Mouse (Mus musculus) adrenal gland, adult 8-10 months (tissue): Measurements from ENCODE around the gene Slc41a2. TPM values are rescaled to one million over a fixed set of nuclear protein-coding genes. Genes with fewer than 3 reads are reported as not detected.
A peak's percentile ranks its signal among the peaks of the same experiment; 100 is the strongest.
"Not testable (repeated sequence)": the region's sequence is repeated elsewhere in the genome, so short reads cannot be mapped to it uniquely, and the experiment has no call there.

Experiments used
- DNase-seq: peaks from one replicate; pipeline ENCODE4 v3.0.0; 2022
- total RNA-seq, 4 experiments: library from RNA; stranded (reverse); gene quantifications; 2 replicates each; pipeline ENCODE4 v1.2.4; 2022

The Slc41a2 gene
- 10 to 100 TPM in 1 of 4 experiments, 1 to 10 TPM in 3; 7.2 to 10.5 (median 9.4) TPM for total RNA-seq

DNA sequence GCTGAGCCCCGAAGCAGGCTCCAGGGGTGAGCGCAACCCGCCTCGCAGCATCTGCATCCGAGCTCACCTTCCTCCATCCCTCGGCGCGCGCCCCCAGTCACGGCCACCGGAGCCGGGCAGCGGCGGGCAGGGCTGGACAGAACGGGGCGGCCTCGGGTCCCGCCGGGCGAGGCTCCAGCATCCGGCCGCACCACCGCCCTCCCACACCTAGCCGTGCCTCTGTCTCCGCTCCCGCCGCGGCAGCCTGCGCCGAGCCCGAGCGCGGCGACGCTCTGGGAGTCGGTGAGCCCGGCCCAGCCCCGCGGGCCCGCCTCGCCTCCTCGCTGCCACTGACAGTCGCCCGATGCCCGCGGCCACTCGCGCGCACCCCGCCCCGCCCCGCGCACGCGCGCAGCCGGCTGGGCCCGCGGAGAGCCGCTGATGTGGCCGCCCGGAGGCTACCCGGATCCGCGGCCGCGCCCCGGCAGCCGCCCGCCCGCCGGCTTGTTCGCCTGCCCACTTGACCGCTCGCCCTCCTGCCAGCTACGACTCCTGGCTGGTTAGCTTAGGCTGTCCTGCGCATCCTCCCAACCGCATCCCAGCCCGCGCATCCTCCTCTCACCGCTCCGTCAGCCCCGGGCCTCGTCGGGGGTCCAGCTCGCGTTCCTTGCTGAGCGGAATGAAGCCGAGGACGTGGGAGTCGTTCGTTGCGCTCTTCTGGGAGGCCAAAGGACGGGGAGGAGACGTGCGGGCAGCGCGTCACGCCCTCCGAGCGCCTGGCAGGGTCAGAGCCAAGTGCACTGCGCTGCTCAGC is at the start of gene Slc41a2:
Slc41a2 (minus strand) TSS at position 724 of the 793 bp plus-strand sequence.
- peak; percentile 55 for DNase-seq

DNA sequence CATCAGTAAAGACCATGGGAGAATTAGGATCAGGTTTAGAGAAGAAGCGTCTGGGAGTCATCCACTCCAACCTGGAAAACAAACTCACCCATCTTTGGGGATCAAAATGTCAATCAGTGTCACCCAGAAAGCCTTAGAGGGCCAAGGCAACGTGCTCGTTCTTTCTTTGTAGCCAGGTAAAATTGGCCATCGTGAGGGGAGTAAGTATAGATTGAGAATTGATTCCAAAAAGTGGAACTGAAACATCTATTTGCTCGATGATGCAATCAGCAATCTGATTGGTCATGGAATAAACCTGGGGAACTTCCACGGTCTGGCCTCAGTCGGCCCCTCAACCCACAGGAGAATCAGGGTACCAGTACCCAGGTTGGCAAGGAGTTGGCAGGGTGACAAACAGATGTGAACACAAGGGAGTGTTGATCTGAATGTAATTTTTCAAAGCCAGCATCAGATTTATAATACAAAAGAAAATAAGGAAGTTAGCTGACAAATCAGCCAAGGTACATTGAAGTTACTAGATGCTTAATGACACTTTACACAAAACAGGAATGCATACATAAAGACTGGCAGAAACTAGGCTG is 47.7 kb upstream of the Slc41a2 start:
- DNase-seq: no peak

DNA sequence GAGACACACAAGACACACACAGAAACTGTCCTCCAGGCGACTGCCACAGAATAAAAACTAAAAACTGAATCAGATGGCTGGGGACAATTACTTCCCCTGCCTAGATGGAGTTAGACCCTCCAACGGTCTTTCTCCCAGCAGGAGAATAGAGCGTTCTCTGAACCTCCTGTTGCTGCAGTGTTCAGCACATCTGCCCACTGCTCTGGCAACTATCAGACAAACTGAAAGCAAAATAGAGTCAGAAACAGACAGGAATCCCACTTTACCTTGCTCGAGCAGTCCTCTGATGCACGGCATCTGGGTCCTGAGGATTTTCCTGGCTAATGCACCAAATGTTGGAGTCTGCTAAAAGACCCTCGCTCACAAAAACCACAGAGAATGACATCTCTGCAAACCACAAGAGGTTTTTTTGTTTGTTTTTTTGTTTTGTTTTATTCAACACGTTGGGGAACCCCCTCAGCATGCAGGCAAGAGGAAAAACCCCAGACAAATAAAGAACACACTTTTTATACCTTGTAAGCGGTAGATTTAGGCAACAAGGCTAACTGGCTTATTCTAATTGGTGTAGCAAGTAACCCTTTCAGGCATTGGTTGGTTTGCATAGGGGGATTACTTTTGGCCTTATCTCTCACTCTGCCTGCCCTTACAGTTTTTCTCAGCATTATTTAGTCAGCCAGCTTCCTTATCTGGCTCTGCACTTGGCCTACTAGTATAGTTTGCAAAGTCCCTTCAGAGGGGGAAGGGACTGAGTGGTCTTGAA is 47.0 kb upstream of the Slc41a2 start:
- DNase-seq: no peak

DNA sequence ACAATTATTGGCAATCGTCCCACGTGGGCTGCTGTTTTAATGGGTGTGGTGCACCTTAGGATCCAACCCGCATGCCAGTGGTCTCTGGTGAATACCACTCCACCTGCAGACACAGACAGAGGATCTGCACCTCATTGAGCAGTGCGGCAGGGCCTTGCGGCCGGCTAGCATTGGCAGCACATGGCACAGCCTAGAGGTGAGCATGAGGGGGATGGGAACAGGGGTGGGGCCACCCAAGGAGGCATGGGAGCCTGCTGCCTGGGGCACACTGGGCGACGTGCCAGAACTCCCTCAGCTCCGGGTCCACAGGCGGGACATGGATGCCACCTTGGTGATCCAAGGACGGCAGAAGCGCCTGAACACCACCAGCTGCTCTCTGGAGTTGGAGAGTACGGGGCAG is 46.2 kb upstream of the Slc41a2 start:
- DNase-seq: no peak

DNA sequence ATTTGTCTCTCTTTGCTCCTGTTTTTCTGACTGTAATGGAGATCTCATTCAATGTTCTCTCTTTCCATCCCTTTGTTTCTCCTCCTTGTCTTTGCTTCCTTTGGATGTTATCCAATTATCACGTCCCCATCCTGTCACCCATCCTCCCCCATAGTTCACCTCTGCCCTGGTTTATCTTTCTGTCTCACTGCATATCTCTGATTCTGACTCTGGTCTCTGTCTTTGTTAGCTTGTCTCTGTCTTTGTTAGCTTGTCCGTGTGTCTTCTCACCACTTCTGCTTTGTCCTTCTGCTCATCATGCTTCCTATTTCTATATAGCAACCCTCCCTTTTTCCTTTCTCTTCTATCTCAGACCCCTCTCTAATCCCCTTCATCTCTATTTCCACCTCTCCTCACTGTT is 45.3 kb upstream of the Slc41a2 start:
- no peak for DNase-seq

DNA sequence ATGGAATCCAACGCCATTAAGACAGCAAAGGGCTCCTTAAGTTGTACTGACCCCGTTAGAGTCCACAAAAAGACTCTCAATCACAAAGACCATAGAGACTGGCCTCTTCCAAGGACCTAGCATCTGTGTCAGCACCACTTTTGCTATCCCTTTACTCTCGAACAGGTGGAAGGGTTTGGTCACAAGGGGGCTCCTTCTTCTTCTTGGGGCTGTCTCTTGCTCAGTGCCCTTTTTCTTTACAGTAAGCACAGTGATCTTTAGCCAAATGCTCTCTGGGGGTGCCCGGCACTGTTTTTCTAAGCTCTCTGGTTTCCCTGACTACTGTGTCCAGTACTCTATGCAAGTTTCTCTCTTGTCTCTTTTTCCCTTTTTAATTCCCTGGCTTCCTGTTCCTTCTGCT is 44.8 kb upstream of the Slc41a2 start:
- DNase-seq: no peak

DNA sequence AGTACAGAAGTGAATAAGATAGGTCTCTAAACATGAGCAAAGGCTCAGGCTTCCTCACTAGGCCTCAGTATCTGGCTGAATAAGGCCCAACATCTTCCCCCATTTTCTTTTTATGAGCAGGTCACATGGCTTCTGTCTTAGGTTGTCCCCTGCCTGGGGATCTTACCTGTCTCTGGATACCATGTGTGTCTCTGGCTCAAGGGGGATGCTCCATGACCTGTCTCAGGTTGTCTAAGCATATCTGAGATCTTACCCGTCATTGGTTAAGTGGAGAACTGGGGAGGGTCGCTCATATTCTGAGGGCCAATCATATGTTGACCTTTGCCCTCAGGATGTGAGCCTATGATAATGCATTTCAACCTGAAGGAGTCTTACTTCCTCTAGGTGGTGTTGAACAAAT is 42.8 kb upstream of the Slc41a2 start:
- DNase-seq: no peak

DNA sequence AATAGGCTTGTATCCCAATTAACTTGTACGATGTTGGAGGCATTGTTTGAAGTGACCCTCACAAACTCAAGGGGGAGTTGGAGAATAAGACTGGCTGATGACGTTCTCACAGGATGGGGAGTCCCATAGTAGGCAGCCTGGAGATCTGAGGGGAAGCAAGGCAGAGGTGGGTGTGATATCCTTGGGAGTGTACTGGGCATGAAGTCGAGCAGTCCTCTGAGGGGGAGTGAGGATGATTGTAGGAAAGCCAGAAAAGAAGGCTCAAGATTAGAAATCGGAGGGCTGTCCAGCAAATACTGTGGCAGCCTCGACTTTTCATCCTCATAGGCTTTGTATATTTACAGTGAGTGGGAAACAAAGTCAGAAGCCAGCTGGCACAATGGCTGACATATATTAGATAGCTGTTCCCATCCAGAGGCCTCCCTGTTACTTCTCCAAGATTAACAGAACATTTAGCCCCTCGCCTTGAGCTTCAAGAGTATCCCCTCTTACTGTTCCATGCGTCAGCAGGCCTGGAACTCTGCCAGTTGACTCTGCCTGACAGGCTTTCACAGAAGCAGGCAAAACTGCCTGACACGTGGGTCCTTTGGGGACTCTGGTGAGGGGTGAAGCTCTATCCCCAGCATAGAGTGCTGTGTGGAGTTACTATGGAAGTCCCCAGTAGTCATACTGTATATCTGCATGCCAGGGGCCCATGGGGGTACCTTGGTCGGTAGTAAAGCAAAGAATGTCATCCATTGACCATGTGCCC is 40.6 kb upstream of the Slc41a2 start:
- DNase-seq: no peak

DNA sequence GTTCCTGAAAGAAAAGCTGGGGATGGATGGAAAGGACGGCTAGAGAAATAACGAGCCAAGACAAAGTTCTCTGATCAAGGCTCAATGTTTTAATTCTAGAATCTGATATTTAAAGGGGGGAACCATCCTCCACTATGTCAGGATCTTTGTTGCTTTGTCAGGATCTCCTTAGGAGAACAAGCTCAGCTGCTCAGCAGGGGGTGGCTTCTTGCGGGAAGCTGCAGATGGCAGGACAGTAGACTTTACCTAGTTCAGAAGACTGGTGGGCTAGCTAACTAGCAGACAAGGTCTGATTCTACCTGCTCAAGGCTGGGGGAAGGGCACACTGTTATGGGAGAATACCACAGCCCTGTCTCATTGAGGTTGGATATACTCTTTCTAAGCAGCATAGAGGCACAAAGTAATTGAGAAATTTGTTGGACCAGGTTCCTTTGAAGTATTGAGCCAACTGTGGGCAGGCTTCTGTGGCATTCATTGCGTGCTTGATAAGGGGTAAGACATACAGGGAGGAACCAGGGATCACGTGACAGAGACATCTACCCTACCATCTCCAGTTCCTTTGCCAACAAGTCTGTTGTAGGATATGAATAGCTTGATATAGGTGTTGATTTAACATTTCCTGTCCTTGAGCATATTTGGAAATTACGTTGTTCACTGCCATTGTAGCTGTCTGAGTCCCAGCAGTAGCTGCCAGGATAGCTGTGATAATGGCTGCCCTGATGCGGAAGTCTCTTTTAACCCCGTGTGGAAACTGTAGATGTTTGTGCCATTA is 39.4 kb upstream of the Slc41a2 start:
- no peak for DNase-seq

DNA sequence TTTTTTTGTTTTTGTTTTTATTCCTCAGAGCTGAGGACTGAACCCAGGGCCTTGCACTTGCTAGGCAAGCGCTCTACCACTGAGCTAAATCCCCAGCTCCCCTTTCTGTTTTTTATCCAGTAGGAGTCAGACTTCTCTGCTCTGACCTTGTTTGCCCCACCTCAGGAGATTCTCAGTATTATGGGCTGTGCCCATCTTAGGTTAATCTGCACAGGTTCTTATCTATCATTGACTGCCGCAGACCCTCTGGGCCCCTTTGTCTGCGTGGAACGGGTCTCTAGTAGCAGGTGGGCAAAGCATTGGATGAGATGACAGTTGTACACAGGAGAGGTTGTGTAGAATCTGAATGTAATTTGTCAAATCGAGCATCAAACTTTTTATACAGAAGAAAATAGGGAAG is 37.8 kb upstream of the Slc41a2 start:
- not testable (repeated sequence) for DNase-seq

DNA sequence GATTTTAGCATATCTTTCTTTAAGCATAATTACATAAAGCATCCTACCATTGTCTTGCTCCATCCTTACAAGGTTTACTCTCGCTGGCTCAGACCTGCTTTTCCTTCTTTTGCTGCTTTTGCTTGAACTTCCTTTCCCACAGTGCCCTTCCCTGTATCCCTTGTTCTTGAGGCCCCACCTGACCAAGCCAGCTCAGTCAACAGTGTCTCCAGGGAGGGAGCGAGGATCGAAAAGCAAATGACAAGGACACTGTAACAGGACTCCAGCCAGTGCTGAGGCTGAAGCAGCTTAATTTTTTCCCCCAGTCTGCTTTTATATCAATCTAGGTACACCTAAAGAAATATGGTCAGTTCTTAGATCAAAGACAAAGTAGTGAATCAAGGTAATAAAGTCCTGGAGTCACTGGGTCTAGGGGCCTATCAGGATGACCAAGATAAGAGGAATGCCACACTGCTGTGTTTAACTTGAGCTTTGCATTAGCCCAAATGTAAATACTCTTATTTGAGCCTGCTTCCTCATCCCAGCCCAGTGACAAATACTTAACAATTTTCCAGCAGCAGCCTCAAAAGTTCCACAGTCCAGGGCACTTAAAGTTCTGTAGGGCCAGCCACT is 36.5 kb upstream of the Slc41a2 start:
- DNase-seq: no peak

DNA sequence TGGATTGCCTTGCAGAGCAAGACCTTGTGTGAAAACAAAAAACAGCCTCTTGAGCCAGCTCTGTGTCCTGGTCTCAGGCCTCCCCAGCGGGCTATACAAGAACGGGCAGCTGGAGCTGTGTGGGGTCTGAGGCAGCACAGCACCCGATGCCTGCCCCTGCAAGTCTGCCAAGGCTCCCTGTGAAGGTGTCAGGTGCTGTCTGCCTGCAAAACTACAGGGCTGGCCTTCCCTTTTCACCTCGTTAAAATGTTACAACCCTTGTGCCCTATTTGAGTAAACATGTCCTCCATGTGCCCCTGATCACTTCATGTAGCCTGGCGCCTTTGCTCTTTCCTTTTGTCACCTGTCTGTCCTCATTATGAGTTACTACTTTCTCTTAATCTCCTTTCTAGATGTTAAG is 31.2 kb upstream of the Slc41a2 start:
- no peak for DNase-seq

DNA sequence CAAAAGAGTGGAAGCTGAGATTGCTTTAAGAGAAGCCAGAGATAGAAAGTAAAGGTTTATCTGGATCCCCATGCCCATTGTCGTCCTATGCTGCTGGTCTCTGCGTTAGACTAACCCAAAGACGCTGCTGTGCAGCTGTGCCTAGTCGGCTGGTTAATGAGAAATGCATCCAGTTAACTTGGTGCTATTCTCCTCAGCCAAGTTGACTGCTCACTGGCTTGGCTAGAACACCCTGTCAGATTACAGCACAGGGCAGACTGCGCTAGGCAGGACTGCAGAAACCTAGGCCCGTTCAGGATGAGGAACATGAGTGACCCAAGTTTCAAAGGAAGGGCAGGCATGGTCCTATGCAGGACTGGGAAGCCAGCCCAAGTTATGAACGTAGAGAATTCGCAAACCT is 25.8 kb upstream of the Slc41a2 start:
- no peak for DNase-seq

DNA sequence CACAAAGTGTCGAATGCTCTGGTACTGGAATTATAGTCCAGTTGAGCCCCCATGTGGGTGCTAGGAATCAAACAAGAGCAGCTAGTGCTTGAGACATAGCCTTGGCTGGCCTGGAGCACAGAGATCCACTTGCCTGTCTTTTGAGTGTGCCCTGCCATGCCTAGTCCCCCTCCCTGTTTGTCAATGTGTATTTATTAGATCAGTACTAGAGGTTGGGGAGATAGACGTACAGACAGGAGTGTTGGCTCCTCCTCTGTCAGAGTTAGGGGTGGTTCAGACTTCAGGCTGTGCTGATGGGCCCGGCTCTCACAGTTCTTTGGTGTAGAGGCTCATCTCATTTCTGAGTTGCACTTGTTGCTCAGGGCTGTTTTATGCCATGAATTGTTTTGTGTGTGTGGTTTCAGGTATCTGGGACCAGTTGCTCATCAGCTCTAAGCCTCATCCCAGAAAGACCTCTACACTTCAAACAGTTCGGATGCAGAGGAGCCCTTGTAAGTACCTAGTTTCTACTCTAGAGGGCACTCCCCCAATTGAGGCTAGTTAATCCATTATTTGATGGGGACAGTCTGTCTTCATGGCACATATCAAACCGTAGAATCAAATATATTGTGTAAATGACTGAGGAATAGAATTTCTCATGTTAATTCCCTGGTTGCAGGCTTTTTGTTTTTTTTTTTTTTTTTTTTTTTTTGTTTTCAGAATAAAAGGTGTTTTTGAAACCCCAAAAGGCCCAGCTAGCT is 24.1 kb upstream of the Slc41a2 start:
- no peak for DNase-seq

DNA sequence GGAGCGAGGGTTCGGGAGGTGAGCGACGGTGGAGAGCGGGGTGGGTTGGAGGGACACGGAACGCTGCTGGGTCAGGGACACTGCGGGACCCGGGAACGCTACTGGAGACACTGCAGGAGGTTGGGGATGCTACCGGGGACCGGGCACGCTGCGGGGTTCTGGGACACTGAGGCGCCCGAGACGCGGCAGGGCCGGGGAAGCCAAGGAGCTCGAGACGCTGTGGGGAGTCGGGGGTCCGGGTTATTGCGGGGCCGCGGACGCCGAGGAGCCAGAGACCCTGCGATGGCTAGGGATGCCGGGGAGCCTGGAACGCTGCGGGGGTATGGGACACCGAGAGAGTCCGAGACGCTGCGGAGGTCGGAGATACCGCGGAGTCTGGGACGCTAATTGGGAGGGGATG is 22.7 kb upstream of the Slc41a2 start:
- DNase-seq: no peak

DNA sequence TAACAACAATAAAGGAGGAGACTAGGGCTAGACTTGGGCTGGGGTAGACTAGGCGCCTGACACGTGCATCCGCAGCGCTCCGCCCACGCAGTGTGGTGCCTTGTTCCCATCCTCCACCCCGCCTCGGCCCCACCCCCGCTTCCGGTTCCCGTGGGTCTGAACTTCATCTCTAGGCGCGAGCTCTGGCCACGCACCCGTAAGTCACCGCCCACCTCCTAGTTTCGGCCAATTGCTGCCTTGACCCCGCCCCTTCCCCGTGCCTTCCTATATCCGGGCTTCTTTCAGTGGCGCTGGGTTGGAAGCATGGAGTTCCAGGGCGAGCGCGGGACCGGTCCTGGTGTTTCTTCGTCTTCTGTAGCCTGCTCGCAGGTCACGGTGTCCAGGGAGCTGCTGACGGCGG is 22.3 kb upstream of the Slc41a2 start, which contains the start of gene D10Wsu102e:
D10Wsu102e (plus strand) TSS at position 266 of the 400 bp plus-strand sequence.
- DNase-seq: peak; percentile 97

DNA sequence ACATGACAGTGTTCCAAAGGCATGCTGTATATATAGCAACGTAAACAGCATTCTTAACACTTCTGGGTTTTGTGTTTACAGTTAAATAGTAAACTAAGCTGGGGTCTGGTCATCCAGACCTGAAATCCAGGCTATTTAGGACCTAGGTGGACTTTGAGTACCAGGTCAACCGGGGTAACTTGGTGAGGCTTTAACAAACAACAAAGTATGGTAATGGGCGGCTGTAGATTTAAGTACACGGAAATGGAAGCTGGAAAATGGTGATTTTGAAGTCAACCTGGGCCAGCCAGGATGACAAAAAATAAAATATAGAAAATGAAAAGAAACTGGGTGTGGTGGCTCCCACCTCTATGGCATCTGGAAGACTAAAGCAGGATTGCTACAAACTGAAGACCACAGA is 21.8 kb upstream of the Slc41a2 start:
- DNase-seq: no peak

DNA sequence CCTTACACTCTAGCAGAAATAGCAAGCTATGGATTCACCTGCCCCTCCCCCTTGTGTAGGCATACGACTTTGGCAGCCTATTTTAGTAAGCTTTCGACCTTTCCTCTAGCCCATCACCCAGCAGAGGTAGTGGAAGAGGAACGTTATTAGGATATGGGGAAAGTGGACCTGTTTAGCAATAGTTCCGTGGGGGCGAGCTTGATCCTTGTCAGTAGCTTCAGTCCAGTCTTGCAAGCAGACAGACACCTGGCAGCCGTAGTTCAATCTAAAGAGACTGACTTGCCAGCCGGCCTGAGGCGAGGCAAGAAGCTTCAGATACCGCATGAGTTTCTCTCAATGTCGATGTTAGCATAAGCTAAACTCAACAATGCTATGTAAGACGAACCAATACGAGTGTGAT is 18.7 kb upstream of the Slc41a2 start:
- DNase-seq: no peak

DNA sequence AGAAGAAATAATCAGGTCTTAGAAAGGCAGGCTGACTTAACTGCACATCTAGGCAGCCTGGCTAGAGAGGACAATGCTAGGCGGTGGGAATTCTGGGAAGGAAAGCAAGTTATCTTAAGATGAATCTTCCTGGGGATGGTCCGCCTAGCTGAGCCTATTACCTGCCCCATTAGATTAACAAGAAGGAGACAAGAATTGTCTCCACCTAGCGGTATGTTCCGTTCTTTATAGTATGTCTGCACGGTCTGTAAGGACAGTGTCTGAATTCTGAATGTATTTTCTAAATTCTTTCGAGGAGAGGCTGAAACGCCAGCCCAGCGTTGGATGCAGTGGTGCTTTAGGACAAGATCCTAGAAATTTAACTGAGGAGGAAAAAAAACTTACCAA is 16.6 kb upstream of the Slc41a2 start:
- DNase-seq: no peak

DNA sequence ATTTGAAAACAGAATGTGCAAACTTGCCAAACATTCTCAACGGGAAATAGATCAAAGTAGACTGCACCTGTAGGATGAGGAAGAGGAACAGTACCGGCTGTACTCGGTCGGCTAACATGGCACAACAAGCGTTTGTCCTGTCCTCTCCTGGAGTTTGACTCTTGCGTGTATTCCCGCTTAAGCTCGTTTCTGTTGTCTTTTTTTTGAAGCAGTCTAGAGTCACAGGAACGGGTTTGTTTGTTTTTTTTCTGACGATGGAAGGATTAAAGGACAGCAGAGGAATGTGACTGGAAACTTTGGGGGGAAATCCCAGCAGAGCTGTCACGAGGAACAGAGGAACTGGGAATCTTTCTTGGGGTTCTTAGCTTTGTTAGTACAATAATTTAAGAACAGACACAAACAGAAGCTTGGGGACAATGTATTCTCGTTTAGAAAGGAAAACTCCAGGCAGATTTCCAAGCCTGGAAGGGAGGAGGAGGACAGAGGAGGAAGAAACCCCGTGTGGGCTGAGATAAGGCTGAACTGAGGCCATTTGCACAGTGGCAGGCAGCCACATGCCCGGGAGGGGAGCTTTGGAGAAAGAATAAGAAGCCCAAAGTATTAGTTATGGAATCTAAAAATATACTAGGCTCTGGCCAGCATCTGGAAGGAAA is 16.1 kb upstream of the Slc41a2 start:
- no peak for DNase-seq
